Mouse (Mus musculus) hindbrain, embryonic 16.5 days (tissue): ENCODE measurements around the gene Narfl. TPM values are rescaled to one million over a fixed set of nuclear protein-coding genes. Genes with fewer than 3 reads are reported as not detected.
"Not testable (repeated sequence)": the region's sequence is repeated elsewhere in the genome, so short reads cannot be mapped to it uniquely, and the experiment has no call there.

Experiments
- ATAC-seq: fragments of 200-750 bp; cut with Nextera tagmentation; 2 replicates; pipeline ENCODE4 v1.8.0; 2017; ENCODE audit warnings: moderate TSS enrichment, moderate library complexity
- H3K27ac ChIP-seq: fragments of 300-500 bp; sonication (generic); 2 replicates; pipeline ENCODE4 v1.5.1; 2014; ENCODE audit warnings: low read depth, mild to moderate bottlenecking, control low read depth, low read length, moderate library complexity
- H3K27me3 ChIP-seq: fragments of 300-500 bp; sonication (generic); replicated peaks from 2 replicates; pipeline ENCODE4 v1.6.1; 2014; ENCODE audit warnings: low read length; ENCODE audit not compliant: control insufficient read depth, insufficient read depth
- H3K36me3 ChIP-seq: fragments of 300-500 bp; sonication (generic); 2 replicates; pipeline ENCODE4 v1.6.1; 2014; ENCODE audit warnings: mild to moderate bottlenecking, low read length, moderate library complexity, mixed read lengths; ENCODE audit not compliant: control insufficient read depth, insufficient read depth
- H3K4me1 ChIP-seq: fragments of 300-500 bp; sonication (generic); 2 replicates; pipeline ENCODE4 v1.6.1; 2014; ENCODE audit warnings: low read depth, low read length; ENCODE audit not compliant: control insufficient read depth, insufficient read depth
- H3K4me2 ChIP-seq: fragments of 300-500 bp; sonication (generic); 2 replicates; pipeline ENCODE4 v1.6.1; 2014; ENCODE audit warnings: mild to moderate bottlenecking, low read length, control low read depth, moderate library complexity
- H3K4me3 ChIP-seq: fragments of 300-500 bp; sonication (generic); 2 replicates; pipeline ENCODE4 v1.5.1; 2014; ENCODE audit warnings: mild to moderate bottlenecking, low read length, control low read depth, moderate library complexity
- H3K9ac ChIP-seq: fragments of 300-500 bp; sonication (generic); 2 replicates; pipeline ENCODE4 v1.6.1; 2014; ENCODE audit warnings: low read depth, mild to moderate bottlenecking, control low read depth, low read length, moderate library complexity
- H3K9me3 ChIP-seq: fragments of 300-500 bp; sonication (generic); 2 replicates; pipeline ENCODE4 v1.6.1; 2014; ENCODE audit warnings: mild to moderate bottlenecking, low read length, moderate library complexity; ENCODE audit not compliant: control insufficient read depth
- WGBS: fragments of 180-500 bp; shearing (Covaris S2); extraction: QIAGEN DNeasy Blood & Tissue Kit; methylation state at CpG from one replicate; pipeline ENCODE4 v1.1.7; 2014; 5-methylcytosine and 5-hydroxymethylcytosine counted together
- polyA plus RNA-seq: library from polyadenylated mRNA; unstranded; fragments of >200 nt; fragmentation: Nextera tagmentation; extraction: Ambion mirVana; gene quantifications from 2 replicates; pipeline ENCODE4 v1.2.1, GENCODE M21; 2015

Gene Narfl
- polyA plus RNA-seq, 1 experiment from 2014 or later, result 30.4 TPM

- H3K4me1 ChIP-seq, H3K36me3 ChIP-seq, H3K4me2 ChIP-seq, H3K9me3 ChIP-seq, ATAC-seq, H3K4me3 ChIP-seq, H3K9ac ChIP-seq, H3K27ac ChIP-seq, H3K27me3 ChIP-seq: not testable (repeated sequence)
- 75% methylated on average over 12 of the region's 12 CpGs for WGBS
Measured at GRCm38 (mm10) chr17:25741471-25741870, 32.1 kb upstream of the Narfl start.

GRCm38 (mm10) chr17:25743831-25744230, 29.7 kb upstream of the Narfl start:
- 91% methylated on average over 9 of the region's 9 CpGs for WGBS
- no peak overlapping the region for H3K9ac ChIP-seq
- H3K4me2 ChIP-seq, result no peak overlapping the region
- no peaks in the 10 kb centered on the region for H3K4me1 ChIP-seq
- no peaks in the 10 kb centered on the region for H3K27me3 ChIP-seq
- no peak overlapping the region for H3K27ac ChIP-seq
- no peaks in the 10 kb centered on the region for H3K36me3 ChIP-seq
- ATAC-seq, result no peak
- no peak overlapping the region for H3K4me3 ChIP-seq
- H3K9me3 ChIP-seq, result no peaks in the 10 kb centered on the region

GRCm38 (mm10) chr17:25744311-25744710, 29.3 kb upstream of the Narfl start:
- H3K4me2 ChIP-seq, result no peak overlapping the region
- no peaks in the 10 kb centered on the region for H3K9me3 ChIP-seq
- 78% methylated on average over 10 of the region's 10 CpGs for WGBS
- H3K36me3 ChIP-seq, result no peaks in the 10 kb centered on the region
- no peaks in the 10 kb centered on the region for H3K27me3 ChIP-seq
- H3K27ac ChIP-seq, result no peak overlapping the region
- no peak overlapping the region for H3K9ac ChIP-seq
- no peak for ATAC-seq
- no peak overlapping the region for H3K4me3 ChIP-seq
- no peaks in the 10 kb centered on the region for H3K4me1 ChIP-seq

GRCm38 (mm10) chr17:25748238-25748637, 25.3 kb upstream of the Narfl start:
- Histone ChIP-seq H3K27me3 (no peaks in the 10 kb centered on the region), H3K36me3 (no peaks in the 10 kb centered on the region), H3K9me3 (no peaks in the 10 kb centered on the region), H3K9ac (no peak overlapping the region), H3K27ac (no peak overlapping the region), H3K4me2 (no peak overlapping the region), H3K4me3 (no peak overlapping the region), H3K4me1 (no peaks in the 10 kb centered on the region; the same call in 1 of the 2 replicates)
- WGBS, result 96% methylated on average over 4 of the region's 4 CpGs
- no peak for ATAC-seq

GRCm38 (mm10) chr17:25749314-25749713, 24.3 kb upstream of the Narfl start:
- no peaks in the 10 kb centered on the region for H3K9me3 ChIP-seq
- H3K4me2 ChIP-seq, result no peak overlapping the region
- WGBS, result 85% methylated on average over 6 of the region's 6 CpGs
- H3K4me1 ChIP-seq, result no peaks in the 10 kb centered on the region; the same call in 1 of the 2 replicates
- no peak overlapping the region for H3K27ac ChIP-seq
- H3K4me3 ChIP-seq, result no peak overlapping the region
- ATAC-seq, result no peak
- no peaks in the 10 kb centered on the region for H3K36me3 ChIP-seq
- H3K9ac ChIP-seq, result no peak overlapping the region
- no peaks in the 10 kb centered on the region for H3K27me3 ChIP-seq

- 36% methylated on average over 5 of the region's 5 CpGs for WGBS
- Histone ChIP-seq H3K4me2 (no peak overlapping the region), H3K27me3 (no peaks in the 10 kb centered on the region), H3K4me3 (no peak overlapping the region), H3K4me1 (no peaks in the 10 kb centered on the region; the same call in 1 of the 2 replicates), H3K9ac (no peak overlapping the region), H3K27ac (no peak overlapping the region), H3K36me3 (no peaks in the 10 kb centered on the region), H3K9me3 (no peaks in the 10 kb centered on the region)
- ATAC-seq, result no peak
Measured at GRCm38 (mm10) chr17:25751446-25751845, 22.1 kb upstream of the Narfl start.

- H3K27ac ChIP-seq, result no peak within 1 kb of the TSS
- no peak within 1 kb of the TSS for H3K9ac ChIP-seq
- H3K4me3 ChIP-seq, result no peak within 1 kb of the TSS
- no peaks in the 10 kb centered on the region for H3K9me3 ChIP-seq
- no peak within 1 kb of the TSS for H3K4me2 ChIP-seq
- 87% methylated on average over 9 of the region's 9 CpGs for WGBS
- H3K4me1 ChIP-seq, result no peaks in the 10 kb centered on the region; the same call in 1 of the 2 replicates
- H3K27me3 ChIP-seq, result no peaks in the 10 kb centered on the region
- no peak for ATAC-seq
- no peaks in the 10 kb centered on the region for H3K36me3 ChIP-seq
Measured at GRCm38 (mm10) chr17:25754241-25754640, 19.3 kb upstream of the Narfl start, which contains the start of gene Msln. Msln (minus strand) TSS chr17:25754378.

GRCm38 (mm10) chr17:25755086-25755485, 18.5 kb upstream of the Narfl start:
- WGBS, result 74% methylated on average over 4 of the region's 4 CpGs
- H3K4me1 ChIP-seq, result no peaks in the 10 kb centered on the region; the same call in 1 of the 2 replicates
- no peak overlapping the region for H3K27ac ChIP-seq
- H3K4me2 ChIP-seq, result no peak overlapping the region
- ATAC-seq, result no peak
- no peaks in the 10 kb centered on the region for H3K27me3 ChIP-seq
- H3K4me3 ChIP-seq, result no peak overlapping the region
- no peaks in the 10 kb centered on the region for H3K36me3 ChIP-seq
- H3K9ac ChIP-seq, result no peak overlapping the region
- no peaks in the 10 kb centered on the region for H3K9me3 ChIP-seq

GRCm38 (mm10) chr17:25755627-25756377, 17.8 kb upstream of the Narfl start:
- WGBS, result 70% methylated on average over 4 of the region's 4 CpGs
- no peak overlapping the region for H3K4me2 ChIP-seq
- H3K36me3 ChIP-seq, result no peaks in the 10 kb centered on the region
- no peaks in the 10 kb centered on the region; the same call in 1 of the 2 replicates for H3K4me1 ChIP-seq
- H3K27me3 ChIP-seq, result no peaks in the 10 kb centered on the region
- no peaks in the 10 kb centered on the region for H3K9me3 ChIP-seq
- H3K9ac ChIP-seq, result no peak overlapping the region
- ATAC-seq, result no peak
- H3K27ac ChIP-seq, result no peak overlapping the region
- no peak overlapping the region for H3K4me3 ChIP-seq
